Mouse (Mus musculus): ENCODE data around the gene Synj2. TPM values are rescaled to one million over a fixed set of nuclear protein-coding genes. Genes with fewer than 3 reads are reported as not detected.
"Not testable (repeated sequence)": the region's sequence is repeated elsewhere in the genome, so short reads cannot be mapped to it uniquely, and the experiment has no call there.

Synj2 gene
- total RNA-seq, 1 experiment from 2014 or later, result 8.7 TPM

GRCm38 (mm10) chr17:6013079-6013478 lies 72.0 kb downstream of the Synj2 start:
- ATAC-seq (ENCODE audit: extremely low read depth, insufficient number of reproducible peaks, low FRiP score, poor library complexity, severe bottlenecking), result no peak

DNA sequence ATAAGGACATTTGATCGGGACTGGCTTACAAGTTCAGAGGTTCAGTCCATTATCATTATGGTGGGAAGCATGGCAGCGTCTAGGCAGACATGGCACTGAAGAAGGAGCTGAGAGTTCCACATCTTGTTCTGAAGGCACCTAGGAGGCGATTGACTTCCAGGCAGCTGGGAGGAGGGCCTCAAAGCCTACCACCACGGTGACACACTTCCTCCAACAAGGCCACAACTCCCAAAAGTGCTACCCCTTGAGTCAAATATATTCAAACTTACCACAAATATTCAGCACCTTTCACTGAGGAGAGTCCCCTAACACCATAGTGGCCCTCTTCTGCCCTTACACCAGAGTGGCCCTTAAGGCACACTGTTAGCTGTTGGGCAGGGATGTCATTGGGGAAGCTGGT lies 73.9 kb downstream of the Synj2 start:
- no peak for ATAC-seq (ENCODE audit: extremely low read depth, insufficient number of reproducible peaks, low FRiP score, poor library complexity, severe bottlenecking)

- ATAC-seq (ENCODE audit: extremely low read depth, insufficient number of reproducible peaks, low FRiP score, poor library complexity, severe bottlenecking), result peak; percentile 57; the same call in 1 of the 2 replicates
Measured at GRCm38 (mm10) chr17:6016213-6016780, 75.2 kb downstream of the Synj2 start.

DNA sequence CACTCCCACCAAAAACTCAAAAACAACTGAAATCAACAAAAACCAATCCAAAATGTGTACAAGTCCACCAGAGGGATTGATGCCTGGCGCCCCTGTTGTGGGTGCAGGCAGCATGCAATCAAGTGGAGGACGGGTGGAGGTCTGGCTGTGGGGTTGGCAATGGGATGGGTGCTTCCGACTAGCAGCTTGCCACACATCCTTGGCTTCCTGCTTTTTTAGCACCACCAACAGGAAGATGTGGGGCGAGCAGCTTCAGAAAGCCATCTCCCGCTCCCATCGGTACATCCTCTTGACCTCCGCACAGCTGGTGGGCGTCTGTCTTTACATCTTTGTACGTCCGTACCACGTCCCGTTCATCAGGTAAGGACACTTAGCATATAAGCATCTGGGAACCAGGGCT lies 76.2 kb downstream of the Synj2 start:
- no peak for ATAC-seq (ENCODE audit: extremely low read depth, insufficient number of reproducible peaks, low FRiP score, poor library complexity, severe bottlenecking)

- no peak for ATAC-seq (ENCODE audit: extremely low read depth, insufficient number of reproducible peaks, low FRiP score, poor library complexity, severe bottlenecking)
Measured at GRCm38 (mm10) chr17:6018348-6018747, 77.3 kb downstream of the Synj2 start.

DNA sequence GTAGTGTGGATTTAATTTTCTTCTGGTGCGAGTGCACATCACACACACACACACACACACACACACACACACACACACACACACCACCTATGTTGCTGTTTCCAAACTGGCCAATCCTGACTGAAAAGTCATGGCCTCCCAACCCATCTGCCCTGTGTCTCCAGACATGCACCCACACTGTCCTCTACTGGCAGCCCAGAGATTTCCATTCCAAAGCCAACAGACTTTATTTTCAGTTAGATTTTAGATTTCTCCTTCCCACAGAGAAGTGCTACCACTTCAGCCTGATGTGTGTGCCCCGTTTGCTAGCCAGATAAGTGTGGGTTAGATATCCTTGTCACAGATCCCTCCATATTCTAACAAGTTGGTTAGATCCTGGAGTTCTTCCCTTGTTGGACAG lies 78.7 kb downstream of the Synj2 start:
- ATAC-seq (ENCODE audit: extremely low read depth, insufficient number of reproducible peaks, low FRiP score, poor library complexity, severe bottlenecking), result peak; percentile 35; the same call in 1 of the 2 replicates

GRCm38 (mm10) chr17:6020636-6021035 lies 79.6 kb downstream of the Synj2 start:
- ATAC-seq (ENCODE audit: extremely low read depth, insufficient number of reproducible peaks, low FRiP score, poor library complexity, severe bottlenecking), result no peak

DNA sequence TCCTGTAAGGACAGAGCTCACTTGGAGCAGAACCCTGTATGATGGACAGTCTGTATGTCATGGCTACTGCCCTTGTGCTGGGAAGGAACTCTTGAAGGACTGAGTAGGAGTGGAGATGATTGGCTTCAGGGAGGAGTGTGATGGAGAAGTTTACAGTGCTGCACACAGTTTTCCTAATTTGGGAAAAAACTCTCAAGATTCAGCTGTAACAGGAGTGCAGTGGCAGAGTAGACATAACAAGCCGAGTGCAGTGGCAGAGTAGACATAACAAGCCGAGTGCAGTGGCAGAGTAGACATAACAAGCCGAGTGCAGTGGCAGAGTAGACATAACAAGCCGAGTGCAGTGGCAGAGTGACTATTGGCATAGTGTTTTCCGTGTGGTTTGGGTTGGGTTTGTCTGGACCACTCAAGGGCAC lies 80.3 kb downstream of the Synj2 start:
- not testable (repeated sequence) for ATAC-seq (ENCODE audit: extremely low read depth, insufficient number of reproducible peaks, low FRiP score, poor library complexity, severe bottlenecking)

- no peak for ATAC-seq (ENCODE audit: extremely low read depth, insufficient number of reproducible peaks, low FRiP score, poor library complexity, severe bottlenecking)
Measured at GRCm38 (mm10) chr17:6025831-6026230, 84.8 kb downstream of the Synj2 start.

DNA sequence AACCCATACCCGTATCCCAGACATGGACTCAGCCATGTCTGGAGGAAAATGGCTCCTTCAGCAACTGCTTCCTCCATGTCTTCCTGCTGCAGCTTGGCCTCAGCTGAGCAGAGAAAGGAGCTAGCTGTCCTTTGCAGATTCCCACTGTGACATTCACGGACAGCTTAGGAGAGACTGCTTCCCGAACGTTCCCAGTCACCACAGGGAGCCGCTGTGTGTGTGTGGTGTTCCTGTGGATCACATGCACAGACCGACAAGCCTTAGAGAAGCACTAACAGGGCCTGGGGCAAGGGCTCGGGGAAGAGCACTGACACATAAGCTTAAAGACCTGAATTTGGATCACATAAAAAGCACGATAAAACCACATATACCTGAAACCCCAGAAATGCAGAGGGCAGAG lies 94.6 kb downstream of the Synj2 start:
- ATAC-seq (ENCODE audit: extremely low read depth, insufficient number of reproducible peaks, low FRiP score, poor library complexity, severe bottlenecking), result no peak

DNA sequence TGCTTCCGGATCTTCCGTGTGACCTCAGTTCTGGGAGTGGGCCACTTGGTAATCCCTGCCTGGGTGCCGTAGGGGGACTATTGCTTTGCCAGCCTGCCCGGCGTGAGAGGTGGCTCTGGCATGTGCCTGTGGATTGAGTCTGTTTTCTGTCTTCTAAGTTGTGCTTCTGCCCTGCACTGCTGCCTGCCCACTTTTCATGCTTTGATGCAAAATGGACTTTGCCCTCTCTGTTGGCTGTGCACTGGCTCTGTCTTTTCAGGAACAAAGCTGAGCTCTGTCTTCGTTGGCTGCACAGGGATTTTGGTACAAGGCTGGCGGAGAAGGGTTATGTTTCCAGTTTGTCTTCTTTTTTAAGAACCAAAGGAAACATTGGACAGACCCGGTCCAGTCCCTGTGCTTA lies 95.4 kb downstream of the Synj2 start:
- no peak for ATAC-seq (ENCODE audit: extremely low read depth, insufficient number of reproducible peaks, low FRiP score, poor library complexity, severe bottlenecking)

GRCm38 (mm10) chr17:6036872-6037271 lies 95.8 kb downstream of the Synj2 start:
- ATAC-seq (ENCODE audit: extremely low read depth, insufficient number of reproducible peaks, low FRiP score, poor library complexity, severe bottlenecking), result no peak

- no peak for ATAC-seq (ENCODE audit: extremely low read depth, insufficient number of reproducible peaks, low FRiP score, poor library complexity, severe bottlenecking)
Measured at GRCm38 (mm10) chr17:6037507-6037906, 96.4 kb downstream of the Synj2 start.

- no peak for ATAC-seq (ENCODE audit: extremely low read depth, insufficient number of reproducible peaks, low FRiP score, poor library complexity, severe bottlenecking)
Measured at GRCm38 (mm10) chr17:6052801-6053200, 111.7 kb downstream of the Synj2 start.

DNA sequence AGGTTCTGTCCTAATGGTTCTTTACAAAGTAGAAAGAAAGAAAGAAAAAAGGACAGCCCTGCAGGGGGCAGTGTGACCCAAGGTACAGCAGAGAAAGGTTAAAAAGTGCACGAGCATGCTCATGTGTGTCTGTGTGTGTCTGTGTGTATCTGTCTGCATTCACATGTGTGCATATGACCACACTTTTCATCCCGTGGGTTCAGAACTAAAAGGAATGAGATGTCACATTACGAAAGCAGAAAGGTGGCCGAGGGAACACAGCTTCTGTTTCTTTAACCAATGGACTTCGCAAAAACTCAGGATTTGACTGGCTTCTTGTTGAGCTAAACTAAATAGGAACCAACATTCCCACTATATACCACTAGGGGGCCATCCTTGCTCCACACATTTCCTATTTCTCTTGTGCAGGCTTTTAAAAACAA lies 113.9 kb downstream of the Synj2 start:
- peak; percentile 46; the same call in 1 of the 2 replicates for ATAC-seq (ENCODE audit: extremely low read depth, insufficient number of reproducible peaks, low FRiP score, poor library complexity, severe bottlenecking)

GRCm38 (mm10) chr17:6062793-6063192 lies 121.7 kb downstream of the Synj2 start:
- ATAC-seq (ENCODE audit: extremely low read depth, insufficient number of reproducible peaks, low FRiP score, poor library complexity, severe bottlenecking), result no peak

DNA sequence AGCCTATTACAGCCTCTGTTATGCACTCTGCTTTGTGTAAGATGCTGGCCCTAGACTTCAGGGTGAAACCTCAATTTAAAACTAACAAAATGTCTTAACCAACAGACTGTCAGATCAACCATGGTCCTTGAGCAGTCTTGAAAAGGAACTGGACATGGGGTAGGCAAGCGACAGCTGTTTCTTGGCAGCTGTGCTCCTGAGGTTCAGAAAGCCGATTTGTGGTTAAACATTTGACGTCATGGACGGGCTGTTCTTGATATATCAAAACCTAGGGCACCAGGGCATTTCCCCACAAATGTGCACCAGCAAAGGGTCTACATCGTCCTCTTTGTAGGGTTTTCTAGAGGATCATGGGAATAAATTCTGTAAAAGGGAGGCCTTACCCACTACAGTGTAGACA lies 122.5 kb downstream of the Synj2 start:
- ATAC-seq (ENCODE audit: extremely low read depth, insufficient number of reproducible peaks, low FRiP score, poor library complexity, severe bottlenecking), result no peak

- ATAC-seq (ENCODE audit: extremely low read depth, insufficient number of reproducible peaks, low FRiP score, poor library complexity, severe bottlenecking), result no peak
Measured at GRCm38 (mm10) chr17:6066021-6066420, 124.9 kb downstream of the Synj2 start.

- no peak for ATAC-seq (ENCODE audit: extremely low read depth, insufficient number of reproducible peaks, low FRiP score, poor library complexity, severe bottlenecking)
Measured at GRCm38 (mm10) chr17:6067613-6068012, 126.5 kb downstream of the Synj2 start.

DNA sequence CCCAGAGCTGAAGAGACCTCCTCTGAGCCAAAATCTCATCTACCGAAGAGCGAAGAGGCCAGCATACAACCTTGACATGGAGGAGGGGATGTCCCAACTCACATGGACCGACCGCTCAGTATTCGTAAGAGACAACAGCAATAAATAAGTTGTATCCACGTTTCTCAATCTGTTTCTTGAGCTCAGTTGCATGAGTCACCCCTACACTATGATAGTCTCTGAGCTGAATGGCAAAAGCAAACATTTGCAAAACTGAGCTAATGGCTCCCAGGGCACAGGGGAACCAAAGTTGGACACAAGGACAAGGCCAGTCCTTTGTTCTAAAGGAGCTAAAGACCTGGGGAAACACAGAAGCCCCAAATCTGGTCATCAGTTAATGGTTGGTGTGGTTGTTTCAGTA lies 128.8 kb downstream of the Synj2 start:
- no peak for ATAC-seq (ENCODE audit: extremely low read depth, insufficient number of reproducible peaks, low FRiP score, poor library complexity, severe bottlenecking)

DNA sequence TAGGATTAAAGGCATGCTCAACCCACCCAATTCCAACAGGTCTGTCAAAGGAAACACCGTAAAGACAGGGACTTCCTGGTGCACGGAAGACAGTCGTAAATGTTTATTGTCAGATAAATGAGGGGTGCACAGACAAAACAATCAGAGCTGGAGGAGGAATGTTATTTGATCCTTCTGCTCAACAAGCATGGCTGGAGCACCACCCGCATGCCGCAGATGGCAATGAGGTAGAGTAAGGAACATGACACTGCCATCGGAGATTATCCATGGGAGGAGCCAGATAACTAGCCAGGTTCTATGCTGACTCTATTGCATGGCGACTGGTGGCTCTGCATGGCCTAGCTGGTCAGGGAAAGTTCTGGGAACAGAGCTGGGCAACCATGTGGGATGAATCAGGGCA lies 132.3 kb downstream of the Synj2 start:
- no peak for ATAC-seq (ENCODE audit: extremely low read depth, insufficient number of reproducible peaks, low FRiP score, poor library complexity, severe bottlenecking)
